Mouse (Mus musculus) cerebellum, adult 9-10 months (tissue): Measurements from ENCODE around the gene Mthfr.

Source experiments
- DNase-seq: peaks from one replicate; pipeline ENCODE4 v3.0.0; 2022

The Mthfr gene

DNA sequence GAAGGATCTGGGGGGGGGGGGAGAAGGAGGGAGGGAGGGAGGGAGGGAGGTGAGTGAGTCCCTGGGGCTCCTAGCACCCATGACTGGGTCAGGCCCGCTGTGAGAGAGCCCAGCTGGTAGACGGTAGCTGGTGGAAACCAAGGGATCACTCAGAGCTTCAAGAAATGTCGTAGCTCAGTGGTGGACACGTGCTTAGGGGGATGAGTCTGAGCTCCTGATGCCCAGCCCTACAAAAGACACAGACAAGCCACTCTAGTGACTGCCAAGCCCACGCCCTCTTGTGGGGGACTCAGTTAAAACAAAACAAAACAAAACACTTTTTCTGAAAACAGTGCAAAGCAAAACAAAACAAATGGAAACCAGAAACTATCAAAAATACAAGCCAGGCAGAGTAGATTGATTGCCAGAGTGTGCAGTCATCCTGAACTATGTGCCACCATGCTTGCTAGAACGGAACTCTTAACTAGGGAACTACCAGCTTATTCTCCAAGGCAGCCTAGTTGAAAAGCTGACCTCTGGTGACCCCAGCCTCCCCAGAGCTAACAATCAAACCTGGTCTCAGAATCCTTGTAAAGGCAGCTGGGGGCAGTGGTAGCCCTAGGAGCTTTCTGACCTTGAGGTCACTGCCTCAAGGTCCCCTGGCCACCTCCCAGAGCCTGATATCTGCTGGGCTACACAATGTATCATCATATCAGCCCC, 27.0 kb downstream of the Mthfr start:
- no peak for DNase-seq

DNA sequence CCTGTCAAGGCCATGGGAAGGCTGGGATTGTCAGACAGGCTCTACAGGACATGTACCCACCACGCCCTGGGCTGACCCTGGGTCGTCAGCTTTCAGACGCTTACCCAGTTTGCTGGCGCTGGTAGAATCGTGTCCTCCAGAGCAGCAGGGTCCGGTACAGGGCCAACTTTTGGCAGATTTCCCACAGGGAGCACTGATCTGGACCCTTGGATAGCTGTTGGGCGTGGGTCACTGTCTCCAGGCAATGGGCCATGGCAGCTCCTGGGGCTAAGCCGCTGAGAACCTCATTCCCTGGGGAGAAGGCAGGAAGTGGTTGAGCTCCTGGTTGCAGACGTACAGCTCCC, 27.5 kb downstream of the Mthfr start:
- DNase-seq = no peak

DNA sequence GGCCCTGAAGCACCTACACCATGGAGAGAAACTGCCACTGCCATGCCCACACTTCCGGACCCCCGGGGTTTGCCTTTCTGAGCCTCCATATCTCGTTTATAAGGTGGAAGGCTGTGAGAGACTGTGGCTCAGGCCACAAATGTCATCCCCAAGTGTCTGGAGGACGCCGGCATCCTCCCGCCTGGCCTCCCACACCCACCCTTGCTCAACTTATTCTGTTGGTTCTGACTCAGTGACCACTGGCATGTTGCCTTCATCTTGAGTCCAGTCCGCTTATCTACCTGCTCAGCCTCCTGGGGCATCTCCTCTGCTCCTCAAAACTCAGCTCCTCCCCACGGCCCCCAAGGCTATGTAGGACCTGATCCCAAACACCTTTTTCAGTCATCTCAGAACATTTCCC, 28.5 kb downstream of the Mthfr start:
- no peak for DNase-seq

DNA sequence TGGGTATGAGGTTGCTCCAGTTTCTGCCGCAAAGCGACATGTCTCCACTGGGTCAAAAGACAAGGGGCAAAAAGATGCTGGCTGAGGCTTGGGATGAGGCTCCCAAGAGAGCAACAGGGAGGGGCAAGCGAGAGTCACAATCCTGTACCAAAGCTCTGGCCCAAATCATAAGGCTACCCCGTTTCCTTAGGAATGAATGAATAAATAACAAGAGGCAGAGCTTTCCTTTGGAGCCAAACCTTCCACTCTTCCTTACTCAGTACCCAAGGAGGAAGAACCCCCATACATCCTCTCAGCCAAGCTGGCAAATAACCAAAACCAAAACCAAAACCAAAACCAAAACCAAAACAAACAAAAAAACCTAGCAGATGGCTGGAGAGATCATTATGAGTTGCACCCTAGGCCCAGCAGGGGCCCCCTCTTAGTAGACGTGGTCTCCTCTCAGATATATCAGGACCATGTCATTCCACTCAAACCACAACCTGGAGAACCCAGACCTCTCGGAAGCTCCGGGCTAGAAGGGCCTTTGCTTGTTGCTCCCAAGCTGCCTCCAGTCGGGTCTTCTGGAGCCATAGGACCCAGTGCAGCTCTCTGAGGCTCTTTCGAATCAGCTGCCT, 30.8 kb downstream of the Mthfr start:
- DNase-seq = no peak

DNA sequence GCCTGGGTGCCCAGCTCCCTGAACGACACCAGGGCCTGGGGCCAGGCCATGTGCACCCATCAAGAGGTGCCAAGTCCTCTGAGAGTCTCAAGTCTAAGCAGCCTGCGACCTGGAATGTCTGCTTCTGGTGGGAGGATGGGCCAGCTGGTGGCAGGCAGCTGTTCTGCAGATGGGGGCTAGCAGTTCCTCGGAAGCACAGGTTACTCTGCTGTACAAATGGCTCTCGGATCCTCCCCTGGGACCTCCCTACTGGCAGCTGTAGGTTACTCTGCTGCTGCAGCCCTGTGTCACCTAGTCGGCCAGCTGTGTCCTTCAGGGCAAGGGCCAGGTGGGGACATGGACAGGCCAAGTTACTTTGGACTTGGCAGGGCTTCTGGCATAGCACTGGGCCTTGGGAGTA, 32.6 kb downstream of the Mthfr start:
- DNase-seq = no peak

DNA sequence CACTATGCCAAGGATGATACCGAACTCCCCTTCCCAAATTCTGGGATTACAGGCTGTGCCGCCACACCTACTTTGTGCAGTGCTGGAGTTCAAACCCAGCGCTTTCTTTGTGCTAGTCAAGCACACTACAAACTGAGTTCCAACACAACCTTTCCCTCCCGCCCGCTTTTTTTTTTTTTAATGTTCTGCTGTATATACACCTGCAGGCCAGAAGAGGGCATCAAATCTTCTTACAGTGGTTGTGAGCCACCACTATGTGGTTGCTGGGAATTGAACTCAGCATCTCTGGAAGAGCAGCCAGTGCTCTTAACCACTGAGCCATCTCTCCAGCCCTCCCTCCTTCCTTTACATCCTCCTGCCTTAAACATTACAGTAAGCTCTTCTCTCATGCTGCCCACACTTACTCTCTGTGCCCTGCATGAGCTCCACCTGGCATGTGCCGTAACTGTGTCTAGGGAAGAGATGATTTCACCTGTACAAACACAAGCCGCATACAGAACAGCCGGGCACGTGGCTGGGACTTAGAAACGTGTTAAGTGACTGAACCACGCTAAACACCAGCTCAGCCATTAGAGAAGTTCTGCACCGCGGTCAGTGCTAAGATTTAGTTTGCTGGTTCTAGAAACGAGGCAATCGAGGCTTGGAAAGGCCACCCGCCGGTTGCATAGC, 35.8 kb downstream of the Mthfr start:
- no peak for DNase-seq

GRCm38 (mm10) chr4:148075259-148075658, 36.4 kb downstream of the Mthfr start:
- peak; percentile 52 for DNase-seq

DNA sequence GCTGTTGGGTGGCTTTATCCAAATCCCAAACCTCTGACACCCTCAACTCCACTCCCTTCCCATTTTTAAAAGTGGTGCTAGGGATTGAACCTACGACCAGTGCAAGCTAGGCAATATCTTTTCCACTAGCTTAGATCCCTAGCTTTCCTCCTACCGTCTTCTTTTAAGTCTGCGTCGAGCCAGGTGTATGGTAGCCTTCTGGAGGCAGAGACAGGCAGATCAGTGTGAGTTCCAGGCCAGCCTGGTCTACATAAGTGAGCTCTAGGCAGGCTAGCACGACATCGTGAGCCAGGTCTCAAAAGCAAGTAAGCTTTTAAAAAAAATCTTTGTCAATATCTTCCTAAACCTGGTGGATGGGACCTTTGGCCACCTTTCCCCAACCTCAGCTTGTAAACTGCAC, 37.0 kb downstream of the Mthfr start:
- DNase-seq = no peak

DNA sequence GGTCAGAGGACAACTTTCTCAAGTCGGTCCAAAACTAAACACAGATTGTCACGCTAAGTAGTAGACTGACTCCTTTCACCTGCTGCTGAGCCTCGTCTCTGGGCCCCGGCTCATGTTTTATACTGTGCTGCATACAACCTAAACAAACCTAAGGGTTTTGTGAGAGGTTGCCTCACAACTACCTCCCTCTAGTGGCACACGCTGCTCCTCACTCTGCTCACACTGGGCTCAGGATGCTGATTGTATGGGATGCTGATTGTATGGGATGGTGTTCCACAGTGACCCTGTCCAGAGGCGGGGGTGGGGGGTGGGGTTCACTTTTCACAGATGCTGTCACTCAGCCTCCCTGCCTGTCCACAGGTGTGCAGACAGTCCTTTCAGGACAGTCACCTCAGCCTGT, 40.3 kb downstream of the Mthfr start:
- DNase-seq = no peak

- no peak for DNase-seq
Observed at GRCm38 (mm10) chr4:148079944-148080596, 41.2 kb downstream of the Mthfr start.

DNA sequence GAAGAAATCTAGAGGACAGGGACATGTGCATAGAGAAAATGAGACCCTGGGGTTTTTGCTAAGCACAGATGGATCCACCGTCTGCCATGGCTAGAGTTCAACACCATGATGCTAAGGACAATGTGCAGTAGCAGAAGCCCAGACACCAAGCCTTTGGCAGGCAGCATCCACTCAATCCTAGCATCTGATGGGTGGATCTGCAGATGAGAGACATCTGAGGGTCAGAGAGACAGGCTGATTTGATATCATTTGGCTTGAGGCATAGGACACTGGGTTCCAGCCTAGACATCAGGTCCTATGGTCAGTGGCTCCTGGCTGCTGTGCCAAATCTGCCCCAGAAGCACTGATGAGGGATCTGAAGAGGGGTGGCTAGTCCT, 41.7 kb downstream of the Mthfr start:
- peak; percentile 73 for DNase-seq

DNA sequence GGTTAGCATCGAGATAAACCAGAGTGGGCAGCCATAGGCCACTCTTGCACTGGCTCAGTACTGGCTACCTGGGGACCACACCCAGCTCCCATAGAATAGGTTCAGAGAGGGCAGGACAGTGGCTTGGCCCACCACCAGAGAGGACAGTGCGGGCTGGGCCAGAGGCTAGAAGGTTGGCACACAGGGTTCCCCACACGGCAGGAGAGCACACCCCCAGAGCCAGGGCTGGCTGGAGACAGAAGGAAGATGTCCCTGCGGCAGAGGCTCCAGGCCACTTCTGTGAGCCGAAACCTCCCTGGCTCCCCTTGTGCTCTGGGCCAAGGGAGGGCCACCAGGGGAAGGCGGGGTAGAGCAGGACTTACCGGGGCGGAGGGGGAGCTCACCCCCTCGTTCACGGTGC, 42.3 kb downstream of the Mthfr start:
- no peak for DNase-seq

GRCm38 (mm10) chr4:148082257-148083044, 43.6 kb downstream of the Mthfr start:
- peak; percentile 67 for DNase-seq

- no peak for DNase-seq
Observed at GRCm38 (mm10) chr4:148083176-148083899, 44.5 kb downstream of the Mthfr start.

DNA sequence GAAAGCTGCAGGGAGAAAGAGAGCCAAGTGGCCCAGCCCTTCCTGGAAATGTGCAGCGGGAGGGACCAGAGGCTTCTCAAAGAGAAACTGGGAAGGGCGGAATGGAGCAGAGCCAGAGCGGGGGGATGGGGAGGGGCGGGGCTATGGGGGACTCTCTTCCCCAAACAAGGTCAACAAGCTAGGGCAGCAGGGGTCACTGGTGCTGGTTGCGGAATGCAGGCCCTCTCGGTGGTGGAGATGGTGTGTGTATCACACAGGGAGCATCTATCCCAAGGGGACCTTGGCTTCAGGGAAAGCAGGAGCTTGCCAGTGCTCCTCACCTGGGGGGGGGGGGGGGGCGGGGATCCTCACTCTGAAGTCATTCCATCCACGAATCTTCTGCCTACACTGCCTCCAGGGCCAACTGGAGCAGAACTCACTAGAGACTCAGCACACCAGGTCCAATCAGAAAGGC, 45.4 kb downstream of the Mthfr start:
- no peak for DNase-seq

GRCm38 (mm10) chr4:148085131-148085906, 46.4 kb downstream of the Mthfr start:
- DNase-seq = no peak

GRCm38 (mm10) chr4:148085907-148086305, 47.0 kb downstream of the Mthfr start:
- no peak for DNase-seq

- DNase-seq = peak; percentile 50
Observed at GRCm38 (mm10) chr4:148087091-148087906, 48.4 kb downstream of the Mthfr start.

- DNase-seq = peak; percentile 93
Observed at GRCm38 (mm10) chr4:148087907-148088527, 49.1 kb downstream of the Mthfr start, which contains the start of gene Agtrap. Gene Agtrap (minus strand): TSS chr4:148088031.

- DNase-seq = no peak
Observed at GRCm38 (mm10) chr4:148089166-148089565, 50.3 kb downstream of the Mthfr start.
